Mouse (Mus musculus) C2C12 (cell line): ENCODE data around the gene Kcng3.

ENCODE experiments used
- CEBPB ChIP-seq: IDR thresholded peaks from one replicate; pipeline ENCODE4 v1.6.1; 2011; ENCODE audit warnings: low read depth, mild to moderate bottlenecking, control low read depth, moderate library complexity
- CTCF ChIP-seq: IDR thresholded peaks from one replicate; pipeline ENCODE4 v1.5.1; 2011; ENCODE audit not compliant: control insufficient read depth, insufficient read depth, insufficient read length
- FOSL1 ChIP-seq: IDR thresholded peaks from one replicate; pipeline ENCODE4 v1.8.0; 2011; ENCODE audit warnings: mild to moderate bottlenecking, low read length; ENCODE audit not compliant: poor library complexity, insufficient read depth, severe bottlenecking
- MAX ChIP-seq: IDR thresholded peaks from one replicate; pipeline ENCODE4 v1.6.1; 2011; ENCODE audit warnings: mild to moderate bottlenecking, control low read depth
- MYOD1 ChIP-seq: IDR thresholded peaks from one replicate; pipeline ENCODE4 v1.6.1; 2011; ENCODE audit warnings: low read depth; ENCODE audit not compliant: control insufficient read depth, insufficient read length
- MYOG ChIP-seq: IDR thresholded peaks from one replicate; pipeline ENCODE4 v1.6.1; 2011; ENCODE audit not compliant: control insufficient read depth, insufficient read length; ENCODE audit errors: extremely low read depth
- USF1 ChIP-seq: IDR thresholded peaks from one replicate; pipeline ENCODE4 v1.6.1; 2011; ENCODE audit warnings: low read depth, mild to moderate bottlenecking, control low read depth, moderate library complexity

- TF ChIP-seq CTCF, result no peak
- TF ChIP-seq FOSL1, result no peak
- no peak for TF ChIP-seq USF1
- no peak for TF ChIP-seq MAX
- no peak for TF ChIP-seq MYOD1
- no peak for TF ChIP-seq MYOG
- TF ChIP-seq CEBPB, result no peak
These were observed 58.6 kb downstream of the Kcng3 start for GRCm38 (mm10) chr17:83573128-83573527.
